Mouse (Mus musculus): ENCODE results near the gene Gm20661. TPM values are rescaled to one million over a fixed set of nuclear protein-coding genes. Genes with fewer than 3 reads are reported as not detected.

Gm20661 gene
- 4.8 and 5.5 TPM in 2 replicates for polyA plus RNA-seq (2014; fragmentation: Nextera tagmentation; extraction: Ambion mirVana)

- Histone ChIP-seq H3K27me3 (ENCODE audit: control insufficient read depth, insufficient read depth, low read length) (no peaks in the 10 kb centered on the region), H3K36me3 (ENCODE audit: control insufficient read depth, insufficient read depth, low read length) (peaks cover 5% of the 10 kb centered on the region; the same call in 1 of the 2 replicates), H3K9ac (ENCODE audit: low read depth, low read length) (peak within 1 kb of the TSS; percentile 79), H3K4me1 (ENCODE audit: control insufficient read depth, insufficient read depth, low read length) (peaks cover 40% of the 10 kb centered on the region), H3K27ac (ENCODE audit: low read depth, low read length) (peak within 1 kb of the TSS; percentile 100), H3K4me2 (replicated peaks; ENCODE audit: low read depth, low read length) (peak within 1 kb of the TSS; percentile 45), H3K4me3 (ENCODE audit: low read length) (peak within 1 kb of the TSS; percentile 53), H3K9me3 (ENCODE audit: control insufficient read depth, low read length) (no peaks in the 10 kb centered on the region)
- WGBS = 3% methylated on average over 14 of the region's 14 CpGs
- peak; percentile 74 for ATAC-seq (ENCODE audit: low FRiP score, low TSS enrichment)
Measured at GRCm38 (mm10) chr9:107982681-107983346, at the start of gene Gm20661. TSS of gene Gm20661 (plus strand) at chr9:107983058.

- Histone ChIP-seq H3K9me3 (ENCODE audit: control insufficient read depth, low read length) (no peaks in the 10 kb centered on the region), H3K27me3 (ENCODE audit: control insufficient read depth, insufficient read depth, low read length) (peaks cover 19% of the 10 kb centered on the region), H3K4me2 (replicated peaks; ENCODE audit: low read depth, low read length) (no peak overlapping the region), H3K27ac (ENCODE audit: low read depth, low read length) (no peak overlapping the region), H3K36me3 (ENCODE audit: control insufficient read depth, insufficient read depth, low read length) (no peaks in the 10 kb centered on the region), H3K4me1 (ENCODE audit: control insufficient read depth, insufficient read depth, low read length) (peaks cover 10% of the 10 kb centered on the region; the same call in 1 of the 2 replicates), H3K4me3 (ENCODE audit: low read length) (no peak overlapping the region), H3K9ac (ENCODE audit: low read depth, low read length) (no peak overlapping the region)
- no peak for ATAC-seq (ENCODE audit: low FRiP score, low TSS enrichment)
- WGBS = 81% methylated on average over 11 of the region's 11 CpGs
Measured at GRCm38 (mm10) chr9:107934146-107934545, 48.7 kb upstream of the Gm20661 start.

GRCm38 (mm10) chr9:107935374-107935773, 47.5 kb upstream of the Gm20661 start, which contains the start of gene Camkv:
TSS of gene Camkv (plus strand) at chr9:107935674.
- H3K27ac ChIP-seq (ENCODE audit: low read depth, low read length) = no peak within 1 kb of the TSS
- 9% methylated on average over 3 of the region's 3 CpGs for WGBS
- H3K36me3 ChIP-seq (ENCODE audit: control insufficient read depth, insufficient read depth, low read length) = no peaks in the 10 kb centered on the region
- H3K4me3 ChIP-seq (ENCODE audit: low read length) = peak within 1 kb of the TSS; percentile 49
- peaks cover 10% of the 10 kb centered on the region; the same call in 1 of the 2 replicates for H3K4me1 ChIP-seq (ENCODE audit: control insufficient read depth, insufficient read depth, low read length)
- no peak for ATAC-seq (ENCODE audit: low FRiP score, low TSS enrichment)
- peaks cover 19% of the 10 kb centered on the region for H3K27me3 ChIP-seq (ENCODE audit: control insufficient read depth, insufficient read depth, low read length)
- H3K9ac ChIP-seq (ENCODE audit: low read depth, low read length) = peak within 1 kb of the TSS; percentile 50
- H3K4me2 ChIP-seq (replicated peaks; ENCODE audit: low read depth, low read length) = peak within 1 kb of the TSS; percentile 93
- H3K9me3 ChIP-seq (ENCODE audit: control insufficient read depth, low read length) = no peaks in the 10 kb centered on the region

GRCm38 (mm10) chr9:107935790-107936214, 47.1 kb upstream of the Gm20661 start:
- H3K27me3 ChIP-seq (ENCODE audit: control insufficient read depth, insufficient read depth, low read length) = peaks cover 19% of the 10 kb centered on the region
- peak overlapping the region; percentile 93 for H3K4me2 ChIP-seq (replicated peaks; ENCODE audit: low read depth, low read length)
- peak overlapping the region; percentile 49 for H3K4me3 ChIP-seq (ENCODE audit: low read length)
- H3K36me3 ChIP-seq (ENCODE audit: control insufficient read depth, insufficient read depth, low read length) = no peaks in the 10 kb centered on the region
- H3K27ac ChIP-seq (ENCODE audit: low read depth, low read length) = no peak overlapping the region
- H3K9ac ChIP-seq (ENCODE audit: low read depth, low read length) = peak overlapping the region; percentile 50
- H3K9me3 ChIP-seq (ENCODE audit: control insufficient read depth, low read length) = no peaks in the 10 kb centered on the region
- under 1% methylated on average over 38 of the region's 41 CpGs for WGBS
- ATAC-seq (ENCODE audit: low FRiP score, low TSS enrichment) = peak; percentile 44
- peaks cover 10% of the 10 kb centered on the region; the same call in 1 of the 2 replicates for H3K4me1 ChIP-seq (ENCODE audit: control insufficient read depth, insufficient read depth, low read length)

GRCm38 (mm10) chr9:107936215-107936822, 46.5 kb upstream of the Gm20661 start:
- peak; percentile 45; the same call in 1 of the 2 replicates for ATAC-seq (ENCODE audit: low FRiP score, low TSS enrichment)

GRCm38 (mm10) chr9:107936831-107937230, 46.0 kb upstream of the Gm20661 start:
- H3K36me3 ChIP-seq (ENCODE audit: control insufficient read depth, insufficient read depth, low read length) = no peaks in the 10 kb centered on the region
- peak overlapping the region; percentile 93 for H3K4me2 ChIP-seq (replicated peaks; ENCODE audit: low read depth, low read length)
- no peak overlapping the region for H3K9ac ChIP-seq (ENCODE audit: low read depth, low read length)
- no peaks in the 10 kb centered on the region for H3K9me3 ChIP-seq (ENCODE audit: control insufficient read depth, low read length)
- WGBS = 24% methylated on average over 3 of the region's 3 CpGs
- no peak for ATAC-seq (ENCODE audit: low FRiP score, low TSS enrichment)
- H3K4me1 ChIP-seq (ENCODE audit: control insufficient read depth, insufficient read depth, low read length) = peaks cover 10% of the 10 kb centered on the region; the same call in 1 of the 2 replicates
- peak overlapping the region; percentile 49 for H3K4me3 ChIP-seq (ENCODE audit: low read length)
- no peak overlapping the region for H3K27ac ChIP-seq (ENCODE audit: low read depth, low read length)
- peaks cover 19% of the 10 kb centered on the region for H3K27me3 ChIP-seq (ENCODE audit: control insufficient read depth, insufficient read depth, low read length)

More at GRCm38 (mm10) chr9:107936215-107936822, 46.5 kb upstream of the Gm20661 start:
- H3K4me3 ChIP-seq (ENCODE audit: low read length) = peak overlapping the region; percentile 49
- peak overlapping the region; percentile 93 for H3K4me2 ChIP-seq (replicated peaks; ENCODE audit: low read depth, low read length)
- H3K9ac ChIP-seq (ENCODE audit: low read depth, low read length) = peak overlapping the region; percentile 50; the same call in 1 of the 2 replicates
- no peaks in the 10 kb centered on the region for H3K36me3 ChIP-seq (ENCODE audit: control insufficient read depth, insufficient read depth, low read length)
- H3K27ac ChIP-seq (ENCODE audit: low read depth, low read length) = no peak overlapping the region
- peaks cover 10% of the 10 kb centered on the region; the same call in 1 of the 2 replicates for H3K4me1 ChIP-seq (ENCODE audit: control insufficient read depth, insufficient read depth, low read length)
- 1% methylated on average over 29 of the region's 29 CpGs for WGBS
- H3K27me3 ChIP-seq (ENCODE audit: control insufficient read depth, insufficient read depth, low read length) = peaks cover 19% of the 10 kb centered on the region
- H3K9me3 ChIP-seq (ENCODE audit: control insufficient read depth, low read length) = no peaks in the 10 kb centered on the region

- ATAC-seq (ENCODE audit: low FRiP score, low TSS enrichment) = no peak
- Histone ChIP-seq H3K4me3 (ENCODE audit: low read length) (no peak overlapping the region), H3K36me3 (ENCODE audit: control insufficient read depth, insufficient read depth, low read length) (no peaks in the 10 kb centered on the region), H3K27ac (ENCODE audit: low read depth, low read length) (no peak overlapping the region), H3K4me1 (ENCODE audit: control insufficient read depth, insufficient read depth, low read length) (peaks cover 10% of the 10 kb centered on the region; the same call in 1 of the 2 replicates), H3K4me2 (replicated peaks; ENCODE audit: low read depth, low read length) (no peak overlapping the region), H3K9ac (ENCODE audit: low read depth, low read length) (no peak overlapping the region), H3K27me3 (ENCODE audit: control insufficient read depth, insufficient read depth, low read length) (no peaks in the 10 kb centered on the region), H3K9me3 (ENCODE audit: control insufficient read depth, low read length) (no peaks in the 10 kb centered on the region)
- 88% methylated on average over 31 of the region's 31 CpGs for WGBS
Measured at GRCm38 (mm10) chr9:107947241-107948194, 35.3 kb upstream of the Gm20661 start.

GRCm38 (mm10) chr9:107949184-107949921, 33.5 kb upstream of the Gm20661 start:
- Histone ChIP-seq H3K4me3 (ENCODE audit: low read length) (no peak overlapping the region), H3K4me2 (replicated peaks; ENCODE audit: low read depth, low read length) (no peak overlapping the region), H3K9ac (ENCODE audit: low read depth, low read length) (no peak overlapping the region), H3K27ac (ENCODE audit: low read depth, low read length) (no peak overlapping the region), H3K4me1 (ENCODE audit: control insufficient read depth, insufficient read depth, low read length) (peaks cover 10% of the 10 kb centered on the region; the same call in 1 of the 2 replicates), H3K36me3 (ENCODE audit: control insufficient read depth, insufficient read depth, low read length) (no peaks in the 10 kb centered on the region), H3K27me3 (ENCODE audit: control insufficient read depth, insufficient read depth, low read length) (no peaks in the 10 kb centered on the region), H3K9me3 (ENCODE audit: control insufficient read depth, low read length) (no peaks in the 10 kb centered on the region)
- WGBS = 84% methylated on average over 13 of the region's 13 CpGs
- no peak for ATAC-seq (ENCODE audit: low FRiP score, low TSS enrichment)

All from kidney, embryonic 14.5 days (tissue).